8 mouse cellular contexts compared by ENCODE assay signal in the genomic region with DNA sequence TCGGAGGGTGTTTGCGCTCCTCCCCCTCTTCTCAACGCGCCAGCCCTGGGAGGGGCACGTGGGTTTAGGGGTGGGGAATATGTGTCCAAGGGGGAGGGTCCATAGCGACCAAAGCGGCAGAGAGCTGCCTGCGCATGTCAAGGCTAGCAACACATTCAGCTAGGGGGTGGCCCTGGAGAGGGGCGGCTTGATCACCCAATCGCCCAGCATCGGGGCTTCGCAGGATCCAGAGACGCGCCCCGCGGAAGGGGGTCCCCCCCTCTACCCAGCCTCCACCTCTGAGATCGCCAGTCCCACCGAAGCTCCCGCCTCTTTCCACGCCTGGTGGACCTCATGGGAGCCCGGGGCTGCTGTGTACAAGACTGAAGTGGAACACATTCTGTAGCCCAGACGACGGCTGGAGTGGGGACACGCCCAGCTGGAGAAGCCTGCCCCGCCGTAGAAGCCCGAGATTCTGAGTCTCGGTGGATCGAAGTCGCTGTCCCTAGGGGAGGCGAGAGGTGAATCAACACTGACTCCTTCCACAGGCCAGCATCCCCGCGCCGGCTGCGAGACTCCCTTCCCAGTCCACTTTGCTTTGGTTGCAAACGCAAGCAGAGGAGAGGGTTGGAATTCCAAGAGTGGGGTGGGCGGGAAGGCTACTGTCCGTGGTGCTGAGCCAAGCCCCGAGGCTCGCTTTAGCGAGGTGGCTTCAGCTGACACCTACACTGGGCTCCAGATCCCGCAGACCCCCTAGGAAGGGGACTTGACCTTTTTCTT. TPM values are rescaled to one million over a fixed set of nuclear protein-coding genes. Genes with fewer than 3 reads are reported as not detected.
A peak's percentile ranks its signal among the peaks of the same experiment; 100 is the strongest.
DNase-seq lines count a peak whose midpoint lies in the region; ATAC-seq and TF ChIP-seq lines count a peak whose summit lies in the region.

Gene Scn3b, plus strand, starts transcription at position 115 of the 759 bp plus-strand sequence.

- 1% methylated on average over 42 of the region's 42 CpGs for WGBS in kidney, embryonic 16.5 days
- under 1% methylated on average over 42 of the region's 42 CpGs for WGBS in embryonic facial prominence, embryonic 12.5 days
- 1% methylated on average over 41 of the region's 42 CpGs for WGBS in heart, adult 2 months
- 1% methylated on average over 40 of the region's 42 CpGs for WGBS in liver, embryonic 13.5 days (ENCODE audit: insufficient replicate concordance)

- intact Hi-C loops in heart, adult 2 months (cut with DNase I), result no loop called here

- peak within 1 kb of the TSS; percentile 56 for H3K4me2 ChIP-seq in kidney, embryonic 16.5 days (replicated peaks; ENCODE audit: low read depth, low read length)
- peak within 1 kb of the TSS; percentile 64 for H3K4me2 ChIP-seq in embryonic facial prominence, embryonic 12.5 days (replicated peaks)
- H3K4me2 ChIP-seq in liver, embryonic 13.5 days, result peak within 1 kb of the TSS; percentile 57

- H3K27ac ChIP-seq in kidney, embryonic 16.5 days (ENCODE audit: low read length), result no peak within 1 kb of the TSS
- no peak within 1 kb of the TSS for H3K27ac ChIP-seq in embryonic facial prominence, embryonic 12.5 days
- H3K27ac ChIP-seq in heart, adult 2 months, result no peak within 1 kb of the TSS
- no peak within 1 kb of the TSS for H3K27ac ChIP-seq in liver, embryonic 13.5 days

- peaks cover 14% of the 10 kb centered on the region for H3K27me3 ChIP-seq in kidney, embryonic 16.5 days (ENCODE audit: insufficient read depth, low read length)
- peaks cover 29% of the 10 kb centered on the region for H3K27me3 ChIP-seq in embryonic facial prominence, embryonic 12.5 days
- no peaks in the 10 kb centered on the region; the same call in 1 of the 2 replicates for H3K27me3 ChIP-seq in heart, adult 2 months (ENCODE audit: control insufficient read depth, insufficient read depth, low read length)
- H3K27me3 ChIP-seq in liver, embryonic 13.5 days, result peaks cover 23% of the 10 kb centered on the region

- peaks cover 17% of the 10 kb centered on the region; the same call in 1 of the 2 replicates for H3K4me1 ChIP-seq in kidney, embryonic 16.5 days (ENCODE audit: insufficient read depth, low read length)
- peaks cover 10% of the 10 kb centered on the region for H3K4me1 ChIP-seq in embryonic facial prominence, embryonic 12.5 days
- peaks cover 6% of the 10 kb centered on the region for H3K4me1 ChIP-seq in heart, adult 2 months (ENCODE audit: control insufficient read depth, insufficient read depth, low read length)
- peaks cover 3% of the 10 kb centered on the region; the same call in 1 of the 2 replicates for H3K4me1 ChIP-seq in liver, embryonic 13.5 days (replicated peaks)

- no peak within 1 kb of the TSS for H3K9ac ChIP-seq in kidney, embryonic 16.5 days (replicated peaks; ENCODE audit: low read length)
- no peak within 1 kb of the TSS for H3K9ac ChIP-seq in embryonic facial prominence, embryonic 12.5 days
- H3K9ac ChIP-seq in heart, adult 2 months (ENCODE audit: low read depth, low read length), result no peak within 1 kb of the TSS
- H3K9ac ChIP-seq in liver, embryonic 13.5 days, result no peak within 1 kb of the TSS

- TF ChIP-seq POLR2A in heart, adult 2 months (IDR thresholded peaks at IDR 0.05; ENCODE audit: insufficient read depth, low read depth, low read length), result no peak

- TF ChIP-seq CTCF in heart, adult 2 months (IDR thresholded peaks at IDR 0.05), result no peak

- ATAC-seq in kidney, embryonic 16.5 days (ENCODE audit: low FRiP score, low TSS enrichment), result peak; percentile 80
- ATAC-seq in embryonic facial prominence, embryonic 12.5 days (ENCODE audit: insufficient number of reproducible peaks, insufficient read depth, low FRiP score, low TSS enrichment), result peak; percentile 81
- no peak for ATAC-seq in liver, embryonic 13.5 days (ENCODE audit: low read depth)

- H3K36me3 ChIP-seq in kidney, embryonic 16.5 days (ENCODE audit: insufficient read depth, low read length), result no peaks in the 10 kb centered on the region
- no peaks in the 10 kb centered on the region for H3K36me3 ChIP-seq in embryonic facial prominence, embryonic 12.5 days
- no peaks in the 10 kb centered on the region for H3K36me3 ChIP-seq in heart, adult 2 months (ENCODE audit: control insufficient read depth, insufficient read depth, low read length)
- H3K36me3 ChIP-seq in liver, embryonic 13.5 days, result no peaks in the 10 kb centered on the region

- TF ChIP-seq EP300 in heart, adult 2 months (IDR thresholded peaks at IDR 0.05; ENCODE audit: insufficient read depth, low read depth, low read length), result no peak

- H3K4me3 ChIP-seq in kidney, embryonic 16.5 days (ENCODE audit: low read length), result peak within 1 kb of the TSS; percentile 38
- peak within 1 kb of the TSS; percentile 20 for H3K4me3 ChIP-seq in embryonic facial prominence, embryonic 12.5 days
- peak within 1 kb of the TSS; percentile 50 for H3K4me3 ChIP-seq in heart, adult 2 months
- peak within 1 kb of the TSS; percentile 32 for H3K4me3 ChIP-seq in liver, embryonic 13.5 days (replicated peaks)

- H3K79me2 ChIP-seq in heart, adult 2 months (replicated peaks; ENCODE audit: control insufficient read depth, insufficient read depth, low read length), result no peaks in the 10 kb centered on the region

- H3K9me3 ChIP-seq in kidney, embryonic 16.5 days (ENCODE audit: low read length), result no peaks in the 10 kb centered on the region
- H3K9me3 ChIP-seq in embryonic facial prominence, embryonic 12.5 days, result no peaks in the 10 kb centered on the region
- H3K9me3 ChIP-seq in liver, embryonic 13.5 days (replicated peaks), result no peaks in the 10 kb centered on the region

- DNase-seq in kidney, adult 18-20 months, result no peak
- DNase-seq in heart, adult 2 months, result peak; percentile 61 to 66
- DNase-seq in kidney, postnatal 14 days, result peak; percentile 29
- DNase-seq in liver, embryonic 13.5 days, result no peak
- peak; percentile 62 for DNase-seq in neural tube, embryonic 10.5 days (ENCODE audit: extremely low spot score, low spot score)
- DNase-seq in urinary bladder, postnatal 25 days (ENCODE audit: low spot score), result peak; percentile 17

RNA-seq across cellular contexts. Expression of gene Scn3b, which starts in this region (rescaled TPM):
- 2.1 and 2.8 TPM in 2 replicates for polyA plus RNA-seq in kidney, embryonic 16.5 days (2015; fragmentation: Nextera tagmentation; extraction: Ambion mirVana)
- 4.3 and 4.7 TPM in 2 replicates for polyA plus RNA-seq in embryonic facial prominence, embryonic 12.5 days (2016; fragmentation: Nextera tagmentation; extraction: Ambion mirVana)
- 1 to 10 TPM in 1 of 2 experiments, under 1 TPM in 1; 0.70 to 2.0 TPM for total RNA-seq in heart, adult 2 months (2021)
- 0.91 and 0.96 TPM in 2 replicates for polyA plus RNA-seq in heart, adult 2 months (2012; rRNA removed)
- polyA plus RNA-seq in liver, embryonic 13.5 days (2015; fragmentation: Nextera tagmentation; extraction: Ambion mirVana), result 0.30 and 0.41 TPM in 2 replicates

Comparison
In these comparisons a context has a peak if more than half of its experiments do, and no peak if none do; other contexts are left out.
1. DNase-seq: peak in heart, adult 2 months (2 of 2), kidney, postnatal 14 days (single experiment), neural tube, embryonic 10.5 days (single experiment) and urinary bladder, postnatal 25 days (single experiment); none in kidney, adult 18-20 months (single experiment) and liver, embryonic 13.5 days (single experiment).
2. Peak in every context shown above with its lines, with median percentiles within 50 percentile points of each other: H3K4me2 ChIP-seq and H3K4me3 ChIP-seq.